Mouse (Mus musculus): ENCODE data around the gene Rpl41.
A peak's percentile ranks its signal among the peaks of the same experiment; 100 is the strongest.

Rpl41 gene

DNA sequence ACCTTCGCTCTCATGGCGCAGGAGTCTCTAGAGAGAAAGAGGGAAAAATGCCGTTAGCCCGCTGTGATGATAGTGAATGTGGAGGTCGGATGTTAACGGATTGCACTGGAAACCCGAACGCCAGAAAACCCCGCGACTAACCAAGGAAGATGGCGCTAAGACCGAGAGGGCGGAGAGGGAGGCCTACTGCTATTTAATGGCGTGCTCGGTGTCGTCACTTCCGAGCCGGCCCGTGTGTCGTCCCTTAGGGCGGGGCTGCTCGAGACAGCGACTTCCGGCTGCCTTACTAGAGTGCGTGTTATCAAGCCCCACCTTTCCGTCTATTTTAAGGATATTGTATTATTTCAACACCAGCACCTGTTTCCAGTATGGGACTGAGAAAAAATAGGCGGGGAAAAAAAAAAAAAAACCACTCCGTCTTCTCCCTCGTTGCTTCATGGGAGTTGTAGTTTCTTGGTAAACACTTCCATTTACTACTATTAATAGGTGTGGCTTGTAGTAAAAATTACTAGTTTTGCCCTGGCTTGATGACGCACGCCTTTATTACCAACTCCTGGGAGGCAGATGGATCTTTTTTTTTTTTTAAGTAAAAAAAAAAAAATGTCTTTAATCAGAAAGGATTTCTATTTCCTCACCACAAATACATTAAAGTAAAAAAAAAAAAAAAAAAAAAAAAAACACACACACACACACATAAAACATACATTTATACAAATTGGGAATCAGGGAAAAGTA, at the start of gene Rpl41:
Gene Rpl41, minus strand, starts transcription at position 359 of the 735 bp plus-strand sequence.
- peak; percentile 91 for DNase-seq (ENCODE audit: low read depth, low spot score)

DNA sequence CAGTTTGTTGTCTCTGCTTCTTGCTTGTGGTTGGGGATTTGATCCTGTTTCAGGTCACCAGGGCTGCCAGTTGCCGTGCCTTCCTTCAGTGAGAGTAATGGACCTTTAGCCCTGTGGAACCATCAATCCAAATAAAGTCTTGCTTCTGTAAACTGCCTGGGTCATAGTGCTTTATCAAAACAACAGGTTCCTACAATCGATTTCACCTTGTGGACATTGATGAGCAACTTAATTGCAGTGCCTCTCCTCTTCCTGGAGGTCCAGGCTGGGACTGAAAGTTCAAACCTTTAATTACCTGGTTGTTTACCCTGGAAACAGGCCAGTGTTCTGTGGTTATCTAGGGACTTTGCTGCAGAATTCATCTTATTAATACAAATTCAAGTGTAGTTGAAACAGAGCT, 49.4 kb upstream of the Rpl41 start:
- no peak for DNase-seq (ENCODE audit: low read depth, low spot score)

DNA sequence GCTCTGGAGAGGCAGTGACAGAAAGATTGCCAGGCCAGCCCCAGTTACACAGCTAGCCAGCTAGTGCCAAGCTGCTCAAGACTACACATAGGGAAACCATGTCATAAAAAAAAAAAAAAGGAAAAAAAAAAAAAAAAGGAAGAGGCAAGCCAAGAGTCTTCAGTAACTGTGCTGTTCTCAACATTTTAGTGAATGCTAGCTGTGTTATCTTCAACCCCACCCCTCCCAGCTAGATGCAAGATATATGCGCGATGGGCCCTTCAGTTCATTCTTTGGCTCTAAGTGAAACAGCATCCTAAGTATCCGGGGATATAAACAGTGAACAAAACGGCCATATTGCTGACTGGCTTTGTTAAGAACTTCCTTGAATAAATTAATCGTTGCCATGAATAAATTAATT, 43.7 kb upstream of the Rpl41 start:
- DNase-seq (ENCODE audit: low read depth, low spot score): no peak

DNA sequence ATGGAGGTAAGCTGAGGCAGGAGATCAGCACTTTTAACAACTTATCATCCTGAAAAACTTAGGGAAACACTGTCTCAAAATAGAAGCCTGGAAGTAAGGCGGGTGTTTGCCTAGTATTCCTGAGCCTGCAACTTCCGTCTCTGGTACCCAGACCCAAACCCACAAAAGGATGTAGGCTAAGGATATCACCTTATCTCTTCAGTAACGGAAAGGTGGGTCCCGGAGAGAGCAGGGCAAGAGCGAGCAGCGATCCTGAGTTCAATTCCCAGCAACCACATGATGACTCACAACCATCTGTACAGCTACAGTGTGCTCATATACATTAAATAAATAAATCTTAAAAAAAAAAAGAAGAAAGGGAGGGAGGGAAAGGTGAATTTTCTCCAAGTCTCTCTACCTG, 42.3 kb upstream of the Rpl41 start:
- no peak for DNase-seq (ENCODE audit: low read depth, low spot score)

DNA sequence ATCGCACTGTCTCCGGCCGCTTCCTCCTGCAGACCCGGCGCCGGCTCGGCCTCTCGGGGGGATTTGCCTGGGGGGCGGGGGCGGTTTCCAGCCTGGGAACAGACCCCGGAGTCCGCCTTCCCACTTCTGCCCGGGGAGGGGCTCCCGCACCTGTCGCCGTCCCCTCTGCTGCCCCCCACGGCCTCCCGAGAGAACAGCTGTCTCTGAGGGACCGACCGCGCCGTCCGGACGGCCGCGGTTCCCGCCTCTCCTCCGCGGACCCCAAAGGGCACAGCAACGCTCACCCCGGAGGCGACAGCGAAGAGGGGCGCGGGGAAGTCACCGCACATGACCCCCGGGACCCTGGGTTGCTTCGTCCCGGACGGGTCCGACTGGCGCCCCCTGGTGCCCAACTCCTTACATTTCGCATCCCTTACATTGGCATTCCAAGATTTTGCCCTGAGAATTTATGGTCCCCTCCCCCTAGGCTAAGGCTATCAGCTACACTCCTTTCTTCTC, 41.1 kb upstream of the Rpl41 start:
- peak; percentile 33 for DNase-seq (ENCODE audit: low read depth, low spot score)

DNA sequence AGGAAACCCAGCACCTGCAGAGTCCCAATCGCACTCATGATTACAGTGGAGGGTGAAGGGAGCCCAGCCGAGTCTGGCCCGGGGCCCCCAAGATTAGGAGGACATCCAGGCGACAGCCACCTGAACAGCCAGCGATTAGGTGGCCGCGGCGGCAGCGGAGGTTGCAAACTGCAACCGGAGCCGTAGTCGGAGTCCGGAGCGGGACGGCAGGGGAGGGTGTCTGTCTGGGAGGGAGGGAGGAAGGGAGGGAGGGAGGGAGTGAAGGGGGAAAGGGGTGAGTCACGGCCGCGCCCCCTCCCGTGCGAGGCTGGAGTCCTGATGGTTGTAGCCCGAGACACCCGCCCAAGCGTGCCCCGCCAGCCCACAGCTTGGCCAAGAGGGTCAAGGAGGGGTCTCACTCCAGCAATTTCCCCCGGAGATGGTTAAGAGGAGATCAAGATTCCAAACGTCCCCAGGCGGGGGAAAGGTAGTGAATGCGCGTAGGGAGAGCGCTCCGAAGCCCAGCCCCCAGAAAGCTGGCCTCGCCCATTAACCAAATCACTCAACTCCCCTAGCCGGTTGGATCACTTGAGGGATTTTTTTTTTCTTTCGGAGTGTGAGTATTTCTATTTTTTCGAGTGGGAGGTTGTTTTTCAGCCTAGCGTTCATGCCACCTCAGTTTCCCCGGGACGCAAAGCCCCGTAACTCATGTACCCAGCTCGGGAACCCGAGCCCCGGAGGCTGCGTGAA, 40.5 kb upstream of the Rpl41 start, which contains the start of gene Erbb3:
Gene Erbb3, minus strand, starts transcription at position 189 of the 729 bp plus-strand sequence.
- DNase-seq (ENCODE audit: low read depth, low spot score): no peak

DNA sequence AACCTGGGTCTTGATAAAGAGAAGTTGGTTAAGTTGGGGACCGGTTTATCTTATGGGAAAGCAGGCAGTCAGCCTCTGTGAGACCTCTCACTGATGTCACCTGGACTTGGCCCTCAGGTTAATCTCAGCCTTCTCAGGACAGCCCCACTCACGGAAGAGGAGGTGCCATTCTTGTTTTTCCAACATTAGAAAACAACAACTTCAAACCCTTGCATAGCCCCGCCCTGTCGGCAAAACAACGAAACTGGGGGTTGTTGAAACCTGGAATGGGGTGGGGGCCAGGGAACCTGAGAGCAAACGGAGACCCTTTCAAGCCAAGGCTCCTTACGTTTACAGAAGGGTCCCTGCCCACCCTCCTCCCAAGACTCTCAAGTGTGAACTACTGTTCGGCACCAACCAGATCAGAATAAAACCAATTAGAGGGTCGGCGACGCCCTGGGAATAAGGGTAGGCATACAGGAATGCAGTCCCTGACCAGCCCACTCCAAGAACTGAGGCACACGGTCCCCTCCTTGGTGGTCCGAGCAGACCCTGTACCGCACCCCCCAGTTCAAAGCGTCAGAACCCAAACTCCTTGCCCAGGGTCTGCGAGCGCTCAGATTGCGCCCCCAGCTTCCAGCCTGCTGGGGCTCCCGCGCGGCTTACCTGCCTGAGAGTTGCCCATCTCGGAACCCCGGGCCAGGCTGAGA, 39.8 kb upstream of the Rpl41 start:
- no peak for DNase-seq (ENCODE audit: low read depth, low spot score)

DNA sequence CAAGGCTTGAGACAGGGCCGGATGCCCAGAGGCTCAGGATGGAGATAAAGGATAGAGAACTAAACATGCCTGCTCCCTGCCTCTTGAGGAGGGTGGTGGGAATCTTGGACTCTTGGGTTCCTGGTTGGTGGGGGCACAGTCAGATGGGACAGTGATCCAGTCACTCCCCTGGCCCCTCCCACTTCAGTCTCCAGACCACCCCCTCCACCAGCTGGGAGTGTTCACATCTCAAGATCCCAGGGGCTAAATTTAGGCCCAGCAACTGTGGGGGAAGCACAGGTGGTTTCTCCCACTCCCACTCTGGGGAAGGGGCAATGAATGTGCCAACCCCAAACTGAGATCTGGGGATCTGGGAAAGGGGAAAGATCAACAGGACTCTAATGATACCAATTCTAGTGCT, 39.0 kb upstream of the Rpl41 start:
- no peak for DNase-seq (ENCODE audit: low read depth, low spot score)

DNA sequence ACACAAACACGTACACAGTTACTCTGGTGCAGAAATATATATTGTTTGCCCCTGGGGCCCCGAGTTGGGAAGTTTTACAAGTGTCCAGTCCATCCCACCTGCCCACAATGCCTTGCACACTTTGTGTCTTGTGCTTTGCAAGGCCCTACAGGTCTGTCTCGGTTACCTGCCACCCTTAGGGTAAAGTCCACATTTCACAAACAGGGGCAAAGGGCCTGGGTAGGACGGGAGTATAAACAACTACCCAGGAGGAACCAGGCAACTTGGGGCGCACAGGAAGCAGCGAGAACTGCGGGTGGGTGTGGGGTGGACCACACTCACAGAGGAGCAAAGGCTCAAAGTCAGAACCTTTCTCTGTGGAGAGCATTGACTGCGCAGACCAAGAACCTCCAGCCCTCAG, 38.6 kb upstream of the Rpl41 start:
- DNase-seq (ENCODE audit: low read depth, low spot score): no peak

DNA sequence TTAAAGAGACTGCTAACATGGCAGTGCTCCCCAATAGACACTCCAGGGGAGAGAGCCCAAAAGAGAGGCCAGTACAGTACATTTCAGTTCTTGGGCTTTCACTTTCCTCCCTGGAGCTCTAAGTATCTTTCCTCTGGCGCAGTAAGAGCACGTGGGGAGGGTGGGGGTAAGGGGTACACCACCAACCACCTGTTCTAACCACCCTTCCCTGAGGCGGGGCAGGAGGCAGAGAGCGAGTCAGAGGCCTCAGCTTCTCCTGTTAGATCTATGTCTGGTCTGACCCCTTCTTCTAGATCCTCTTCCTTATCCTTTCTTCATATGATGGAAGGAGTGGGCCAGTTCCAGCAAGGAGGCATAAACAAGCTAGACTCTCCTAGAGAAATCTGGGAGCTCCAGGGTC, 38.0 kb upstream of the Rpl41 start:
- no peak for DNase-seq (ENCODE audit: low read depth, low spot score)

DNA sequence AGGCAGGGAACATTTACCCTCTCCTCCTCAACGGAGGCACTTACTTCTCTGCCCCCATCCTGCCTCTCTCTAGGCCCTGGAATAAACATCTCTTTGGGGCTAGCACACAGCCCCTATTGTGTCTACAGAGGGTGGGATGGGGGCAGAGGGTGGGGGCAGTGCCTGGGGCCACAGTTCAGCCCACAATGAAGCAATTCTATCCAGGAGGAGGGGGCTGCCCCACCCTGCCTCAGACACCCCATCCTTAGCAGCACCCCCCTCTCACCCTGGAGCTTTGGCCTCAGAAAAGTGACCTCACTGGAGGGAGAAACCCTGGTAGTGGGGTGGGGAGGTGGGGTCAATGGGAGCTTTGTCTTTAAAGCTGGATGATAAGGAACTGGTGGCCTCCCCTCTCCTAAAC, 37.4 kb upstream of the Rpl41 start:
- DNase-seq (ENCODE audit: low read depth, low spot score): no peak

DNA sequence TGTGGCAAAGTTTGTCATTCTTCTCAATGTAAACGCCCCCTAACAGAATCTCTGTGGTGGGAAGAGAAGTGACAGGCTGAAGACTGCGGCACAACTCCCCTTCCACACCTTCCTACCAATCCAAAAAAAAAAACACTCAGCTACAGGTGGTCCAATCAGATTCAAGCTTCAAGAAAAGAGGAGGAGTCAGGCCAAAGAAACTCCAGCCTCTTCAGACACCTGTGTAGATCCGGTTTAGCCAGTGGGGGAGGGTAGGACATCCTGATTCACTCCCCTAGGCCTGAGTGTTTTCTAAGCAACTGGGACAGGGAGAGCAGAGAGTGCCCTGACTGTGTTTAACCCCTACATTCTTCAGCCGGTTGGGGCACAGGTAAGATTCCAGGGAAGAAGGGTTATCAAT, 35.3 kb upstream of the Rpl41 start:
- DNase-seq (ENCODE audit: low read depth, low spot score): no peak

DNA sequence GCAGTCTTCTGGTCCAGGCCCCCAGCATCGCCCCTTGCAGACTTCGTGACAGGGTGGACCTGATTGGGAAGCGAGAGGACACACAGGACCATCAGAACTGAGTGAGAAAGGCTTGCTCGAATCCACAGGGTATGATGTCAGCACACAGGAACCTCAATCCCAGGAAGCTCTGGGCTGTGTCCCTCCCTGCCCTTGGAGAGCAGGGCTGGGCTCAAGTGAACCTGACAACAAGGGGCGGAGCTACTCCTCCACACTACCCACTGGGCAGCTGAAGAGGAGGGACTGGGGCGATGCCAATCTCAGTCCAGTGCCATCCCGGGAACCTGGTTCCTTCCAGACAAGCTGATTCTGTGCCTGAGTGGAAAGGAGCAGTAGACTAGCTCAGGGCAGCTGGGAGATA, 34.5 kb upstream of the Rpl41 start:
- no peak for DNase-seq (ENCODE audit: low read depth, low spot score)

DNA sequence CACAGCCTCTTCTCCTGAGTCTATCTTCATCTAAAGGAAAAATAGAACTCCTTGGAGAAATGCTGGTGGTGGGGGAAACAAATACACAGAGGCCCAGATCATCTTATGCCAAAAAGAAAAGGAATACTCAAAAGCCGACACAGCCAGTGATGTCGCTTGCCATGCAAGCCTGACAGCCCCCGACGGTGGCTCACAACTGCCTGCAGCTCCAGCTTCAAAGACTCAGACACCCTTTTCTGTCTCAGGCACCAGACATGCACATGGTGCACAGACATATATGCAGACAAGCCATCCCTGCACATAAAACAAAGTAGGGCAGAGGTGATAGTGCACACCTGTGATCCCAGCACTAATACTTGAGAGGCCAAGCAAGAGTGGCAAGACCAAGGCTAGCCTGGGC, 30.6 kb upstream of the Rpl41 start:
- DNase-seq (ENCODE audit: low read depth, low spot score): no peak

DNA sequence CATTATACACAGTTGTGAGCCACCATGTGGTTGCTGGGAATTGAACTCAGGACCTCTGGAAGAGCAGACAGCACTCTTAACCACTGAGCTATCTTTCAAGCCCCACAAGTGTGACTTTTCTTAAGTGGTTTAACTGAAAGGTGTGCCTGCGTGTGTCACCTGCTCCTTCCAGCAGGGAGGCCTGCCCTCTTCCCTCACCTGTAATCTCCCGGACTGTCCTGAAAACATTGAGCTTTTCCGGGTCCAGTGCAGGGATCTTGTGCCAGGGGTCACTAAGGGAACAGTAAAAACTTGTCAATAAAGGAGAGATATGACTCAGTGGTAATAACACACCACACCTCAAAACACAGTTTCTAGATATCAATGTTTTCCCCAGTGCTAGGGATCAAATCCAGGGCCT, 30.2 kb upstream of the Rpl41 start:
- DNase-seq (ENCODE audit: low read depth, low spot score): no peak

DNA sequence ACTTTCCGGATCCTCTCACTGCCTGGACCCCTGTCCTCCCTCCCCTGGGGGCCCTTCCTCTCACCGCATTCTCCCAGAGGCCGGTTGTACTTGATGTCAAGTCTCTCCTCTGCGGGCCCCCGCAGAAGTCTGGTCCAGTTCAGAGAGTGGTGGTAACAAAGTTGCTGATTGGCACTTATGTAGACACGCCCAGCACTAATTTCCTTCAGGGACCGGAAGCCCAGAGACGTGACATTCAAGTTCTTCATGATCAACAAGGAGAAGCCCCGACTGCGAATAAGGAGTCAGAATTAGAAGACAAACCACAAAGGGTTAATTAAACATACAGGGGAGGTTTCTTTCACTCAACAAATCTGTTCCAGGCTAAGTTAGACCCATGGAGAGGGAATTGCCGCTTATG, 29.2 kb upstream of the Rpl41 start:
- DNase-seq (ENCODE audit: low read depth, low spot score): no peak

DNA sequence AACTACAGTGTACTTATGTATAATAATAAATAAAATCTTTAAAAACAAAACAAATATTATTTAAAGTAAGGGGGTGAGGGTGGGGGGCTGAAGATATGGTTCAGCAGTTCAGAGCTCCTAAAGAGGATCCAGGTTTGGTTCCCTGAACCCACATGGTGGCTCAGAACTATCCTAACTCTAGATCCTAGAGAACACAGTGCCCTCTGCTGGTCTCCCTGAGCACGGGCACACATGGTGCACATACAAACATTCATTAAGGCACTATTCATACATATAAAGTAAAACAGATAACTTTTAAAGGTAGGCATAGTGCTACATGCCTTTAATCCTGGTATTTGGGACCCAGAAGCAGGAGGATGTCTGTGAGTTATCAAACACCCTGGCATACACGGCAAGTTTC, 26.0 kb upstream of the Rpl41 start:
- DNase-seq (ENCODE audit: low read depth, low spot score): no peak

DNA sequence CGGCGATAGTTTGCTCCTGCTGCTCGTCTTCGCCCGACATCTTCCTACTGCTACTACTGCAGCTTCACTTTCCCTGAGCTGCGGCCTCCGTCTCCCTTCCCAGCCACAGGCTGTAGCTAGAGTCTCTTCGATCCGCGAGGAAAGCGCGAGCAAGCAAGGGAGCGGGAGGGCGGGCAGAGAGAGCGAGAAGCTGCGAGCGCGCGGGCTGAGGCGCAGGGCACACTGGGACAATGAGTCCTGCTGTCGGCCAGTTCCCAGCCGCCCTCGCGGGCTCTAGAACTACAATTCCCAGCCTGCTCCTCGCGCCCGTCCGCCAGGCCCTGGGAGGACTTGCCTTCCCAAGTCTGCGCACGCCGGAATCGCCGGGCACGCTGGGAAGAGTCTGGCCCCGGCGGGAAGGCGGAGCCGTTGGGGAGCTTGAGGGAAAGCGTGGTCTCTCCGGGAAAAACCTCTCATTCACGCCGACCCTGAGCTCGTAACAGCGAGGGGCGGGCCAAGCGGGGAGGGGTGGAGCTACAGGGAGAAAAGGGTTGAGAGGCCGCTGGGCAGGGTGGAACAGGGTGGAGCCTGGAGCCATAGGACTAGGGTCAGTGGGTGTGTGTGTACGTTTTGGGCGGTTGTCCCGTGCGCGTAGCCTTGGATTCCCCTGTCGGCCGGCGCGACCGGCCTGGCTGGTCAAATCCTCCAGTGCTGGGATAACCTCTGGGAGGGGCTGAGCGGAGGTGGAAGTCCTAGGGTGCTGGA, 16.9 kb upstream of the Rpl41 start, which contains the start of gene Pa2g4:
Gene Pa2g4, minus strand, starts transcription at position 200 of the 744 bp plus-strand sequence.
- DNase-seq (ENCODE audit: low read depth, low spot score): peak; percentile 98

DNA sequence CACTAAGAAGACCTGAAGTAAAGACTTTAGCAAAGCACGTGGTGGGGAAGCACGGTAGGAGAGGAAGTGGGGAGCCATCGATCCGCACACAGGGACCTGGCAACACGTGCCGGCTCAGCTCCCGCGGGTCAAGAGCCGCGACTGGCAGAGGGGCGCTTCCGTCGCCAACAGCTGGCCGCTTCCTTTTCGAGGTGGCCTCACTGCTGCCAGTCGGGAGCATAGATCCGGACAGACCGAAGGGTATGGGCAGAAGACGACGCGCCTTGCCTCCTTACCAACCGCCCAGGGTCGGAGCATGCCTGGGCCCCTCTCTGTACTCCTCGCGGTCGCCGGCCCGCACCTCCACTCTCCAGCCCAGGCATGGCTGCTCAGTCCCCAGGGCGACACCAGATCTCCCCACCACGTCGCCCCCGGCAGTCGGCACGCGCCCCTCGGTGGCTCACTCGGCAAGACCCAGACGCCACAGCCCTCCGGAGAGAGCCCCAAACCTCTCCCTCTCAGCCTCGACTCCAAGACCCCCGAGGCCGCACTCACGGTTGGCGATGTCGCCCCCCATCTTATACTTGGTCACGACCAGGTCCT, 16.2 kb upstream of the Rpl41 start:
- no peak for DNase-seq (ENCODE audit: low read depth, low spot score)

DNA sequence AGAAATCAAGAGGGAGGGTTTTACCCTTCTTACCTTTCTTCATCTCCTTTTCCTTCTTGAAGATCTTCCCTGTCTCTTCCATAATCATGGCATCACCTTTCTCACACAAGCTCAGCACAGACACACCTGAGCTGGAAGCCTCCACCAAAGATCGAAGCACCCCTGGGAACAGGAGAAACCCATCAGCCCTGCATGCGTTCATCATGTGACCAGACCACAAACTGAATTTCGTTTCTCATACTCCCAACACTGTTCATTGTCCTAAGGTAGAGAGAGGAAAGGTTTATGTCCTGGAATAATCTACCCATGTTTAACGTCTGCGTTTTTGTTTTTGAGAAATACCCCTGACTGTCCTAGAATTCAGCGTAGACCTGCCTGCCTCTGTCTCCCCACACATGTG, 14.4 kb upstream of the Rpl41 start:
- no peak for DNase-seq (ENCODE audit: low read depth, low spot score)

DNA sequence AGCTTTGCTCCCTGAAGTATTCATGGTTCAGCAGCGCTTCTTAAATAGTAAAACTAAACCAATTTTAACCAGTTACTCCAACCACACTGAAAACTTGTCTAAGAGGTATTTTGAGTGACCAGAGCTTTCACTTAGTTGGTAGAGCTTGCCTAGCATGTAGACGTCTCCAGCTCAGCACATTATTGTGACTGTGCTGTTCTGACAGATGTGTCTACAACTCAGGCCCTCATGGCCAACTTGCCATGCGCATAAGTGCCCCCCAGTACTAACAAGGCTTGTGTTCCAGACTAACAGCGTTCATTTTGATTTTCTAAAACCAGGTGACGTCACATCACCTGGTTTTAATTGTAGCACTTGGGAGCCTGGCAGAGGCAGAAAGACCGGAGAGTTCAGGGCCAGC, 7.9 kb upstream of the Rpl41 start:
- no peak for DNase-seq (ENCODE audit: low read depth, low spot score)
